12 mouse cellular contexts compared by ENCODE assay signal in genomic region chr15:27452496-27452895, GRCm38 (mm10).
"Had no signal": no experiment of that assay in that cellular context is flagged by ENCODE, and none has a peak within 500 bp of the region (broad histone marks: within the 10 kb centered on the region; RNA-seq: fewer than 3 reads in every experiment).

No protein-coding gene starts in this region.

- DNase-seq: kidney, postnatal 14 days; lung, embryonic 14.5 days; lung, postnatal 10 days; lung, postnatal 4 days; right cerebral cortex, adult 18-20 months; thymus, adult 2 months; thymus, postnatal 25 days had no signal

- H3K4me3 ChIP-seq: kidney, embryonic 15.5 days; limb, embryonic 15.5 days; liver, embryonic 12.5 days; midbrain, embryonic 13.5 days; stomach, embryonic 15.5 days had no signal

- H3K27ac ChIP-seq: kidney, embryonic 15.5 days; limb, embryonic 15.5 days; liver, embryonic 12.5 days; midbrain, embryonic 13.5 days; stomach, embryonic 15.5 days had no signal

- ATAC-seq: midbrain, embryonic 13.5 days had no signal

- H3K4me1 ChIP-seq: kidney, embryonic 15.5 days; midbrain, embryonic 13.5 days; stomach, embryonic 15.5 days had no signal
